Mouse (Mus musculus): ENCODE data around the gene Rhoa. TPM values are rescaled to one million over a fixed set of nuclear protein-coding genes. Genes with fewer than 3 reads are reported as not detected.

Gene Rhoa
- total and polyA plus RNA-seq, 2 experiments from 2014 or later: 167 to 332 TPM

GRCm38 (mm10) chr9:108379294-108379693 lies 73.4 kb downstream of the Rhoa start:
- no peak overlapping the region for H3K4me3 ChIP-seq (ENCODE audit: low read depth, low read length)
- 62% methylated on average over 4 of the region's 4 CpGs for WGBS
- H3K4me2 ChIP-seq (ENCODE audit: low read depth, low read length): no peak overlapping the region
- H3K36me3 ChIP-seq (replicated peaks; ENCODE audit: control insufficient read depth, insufficient read depth, low read length): peaks cover 83% of the 10 kb centered on the region
- no peaks in the 10 kb centered on the region for H3K9me3 ChIP-seq (replicated peaks; ENCODE audit: control insufficient read depth, low read length)
- DNase-seq (ENCODE audit: low spot score) (no peak), ATAC-seq (ENCODE audit: insufficient read depth, low read depth) (no peak)
- TF ChIP-seq EP300 (IDR thresholded peaks at IDR 0.05; ENCODE audit: low read depth) (no peak), CTCF (IDR thresholded peaks at IDR 0.05; ENCODE audit: low read depth) (no peak)
- H3K27me3 ChIP-seq (ENCODE audit: control insufficient read depth, insufficient read depth, low read length): no peaks in the 10 kb centered on the region
- no peak overlapping the region for H3K9ac ChIP-seq (replicated peaks; ENCODE audit: low read depth, low read length)
- no peak overlapping the region for H3K27ac ChIP-seq (ENCODE audit: low read depth)
- H3K4me1 ChIP-seq (ENCODE audit: control insufficient read depth, insufficient read depth): peaks cover 5% of the 10 kb centered on the region

- no peaks in the 10 kb centered on the region for H3K27me3 ChIP-seq (ENCODE audit: control insufficient read depth, insufficient read depth, low read length)
- H3K9ac ChIP-seq (replicated peaks; ENCODE audit: low read depth, low read length): no peak overlapping the region
- ATAC-seq (ENCODE audit: insufficient read depth, low read depth) (no peak), DNase-seq (ENCODE audit: low spot score) (no peak)
- peaks cover 83% of the 10 kb centered on the region for H3K36me3 ChIP-seq (replicated peaks; ENCODE audit: control insufficient read depth, insufficient read depth, low read length)
- no peak overlapping the region for H3K4me2 ChIP-seq (ENCODE audit: low read depth, low read length)
- no peak overlapping the region for H3K4me3 ChIP-seq (ENCODE audit: low read depth, low read length)
- H3K4me1 ChIP-seq (ENCODE audit: control insufficient read depth, insufficient read depth): peaks cover 5% of the 10 kb centered on the region
- no peak overlapping the region for H3K27ac ChIP-seq (ENCODE audit: low read depth)
- H3K9me3 ChIP-seq (replicated peaks; ENCODE audit: control insufficient read depth, low read length): no peaks in the 10 kb centered on the region
- 91% methylated on average over 9 of the region's 9 CpGs for WGBS
- TF ChIP-seq EP300 (IDR thresholded peaks at IDR 0.05; ENCODE audit: low read depth) (no peak), CTCF (IDR thresholded peaks at IDR 0.05; ENCODE audit: low read depth) (no peak)
Observed at GRCm38 (mm10) chr9:108381382-108381781, 75.5 kb downstream of the Rhoa start.

GRCm38 (mm10) chr9:108385006-108385405 lies 79.1 kb downstream of the Rhoa start:
- Histone ChIP-seq H3K36me3 (replicated peaks; ENCODE audit: control insufficient read depth, insufficient read depth, low read length) (peaks cover 90% of the 10 kb centered on the region), H3K27me3 (ENCODE audit: control insufficient read depth, insufficient read depth, low read length) (no peaks in the 10 kb centered on the region), H3K4me3 (ENCODE audit: low read depth, low read length) (no peak overlapping the region), H3K9me3 (replicated peaks; ENCODE audit: control insufficient read depth, low read length) (no peaks in the 10 kb centered on the region), H3K27ac (ENCODE audit: low read depth) (no peak overlapping the region), H3K4me2 (ENCODE audit: low read depth, low read length) (no peak overlapping the region), H3K4me1 (ENCODE audit: control insufficient read depth, insufficient read depth) (no peaks in the 10 kb centered on the region), H3K9ac (replicated peaks; ENCODE audit: low read depth, low read length) (no peak overlapping the region)
- no peak for ATAC-seq (ENCODE audit: insufficient read depth, low read depth)
- WGBS: 78% methylated on average over 7 of the region's 7 CpGs
- no peak for DNase-seq (ENCODE audit: low spot score)
- TF ChIP-seq CTCF (IDR thresholded peaks at IDR 0.05; ENCODE audit: low read depth) (no peak), EP300 (IDR thresholded peaks at IDR 0.05; ENCODE audit: low read depth) (no peak)

- Histone ChIP-seq H3K36me3 (replicated peaks; ENCODE audit: control insufficient read depth, insufficient read depth, low read length) (peaks cover 95% of the 10 kb centered on the region), H3K27me3 (ENCODE audit: control insufficient read depth, insufficient read depth, low read length) (no peaks in the 10 kb centered on the region), H3K9me3 (replicated peaks; ENCODE audit: control insufficient read depth, low read length) (no peaks in the 10 kb centered on the region), H3K9ac (replicated peaks; ENCODE audit: low read depth, low read length) (no peak overlapping the region), H3K27ac (ENCODE audit: low read depth) (no peak overlapping the region), H3K4me3 (ENCODE audit: low read depth, low read length) (no peak overlapping the region), H3K4me1 (ENCODE audit: control insufficient read depth, insufficient read depth) (no peaks in the 10 kb centered on the region), H3K4me2 (ENCODE audit: low read depth, low read length) (no peak overlapping the region)
- DNase-seq (ENCODE audit: low spot score): no peak
- ATAC-seq (ENCODE audit: insufficient read depth, low read depth): no peak
- no peak for TF ChIP-seq CTCF (IDR thresholded peaks at IDR 0.05; ENCODE audit: low read depth)
- TF ChIP-seq EP300 (IDR thresholded peaks at IDR 0.05; ENCODE audit: low read depth): no peak
- 81% methylated on average over 4 of the region's 4 CpGs for WGBS
Observed at GRCm38 (mm10) chr9:108386816-108387215, 80.9 kb downstream of the Rhoa start.

Other genes with a start within 250 kb of the Rhoa start
- not detected in 2 replicates for gene Mst1, start 225.7 kb upstream of the Rhoa start, total RNA-seq (2014; rRNA removed; ENCODE audit: low replicate concordance)
- 0.07 TPM in 1 of 2 replicates, not detected in the other for gene Mst1, start 225.7 kb upstream of the Rhoa start, polyA plus RNA-seq (2015; fragmentation: Nextera tagmentation; extraction: Ambion mirVana)
- 40.5 and 60.2 TPM in 2 replicates for gene Rnf123, start 222.8 kb upstream of the Rhoa start, total RNA-seq (2014; rRNA removed; ENCODE audit: low replicate concordance)
- gene Rnf123, start 222.8 kb upstream of the Rhoa start, polyA plus RNA-seq (2015; fragmentation: Nextera tagmentation; extraction: Ambion mirVana): 24.6 and 32.9 TPM in 2 replicates
- 36.5 and 43.5 TPM in 2 replicates for gene Apeh, start 211.5 kb upstream of the Rhoa start, total RNA-seq (2014; rRNA removed; ENCODE audit: low replicate concordance)
- gene Apeh, start 211.5 kb upstream of the Rhoa start, polyA plus RNA-seq (2015; fragmentation: Nextera tagmentation; extraction: Ambion mirVana): 32.8 TPM in 2 replicates
- gene Bsn, start 115.7 kb upstream of the Rhoa start, total RNA-seq (2014; rRNA removed; ENCODE audit: low replicate concordance): 0.42 TPM in 1 of 2 replicates, not detected in the other
- 0.01 and 0.03 TPM in 2 replicates for gene Bsn, start 115.7 kb upstream of the Rhoa start, polyA plus RNA-seq (2015; fragmentation: Nextera tagmentation; extraction: Ambion mirVana)
- 209 and 229 TPM in 2 replicates for gene Dag1, start 42.2 kb upstream of the Rhoa start, total RNA-seq (2014; rRNA removed; ENCODE audit: low replicate concordance)
- gene Dag1, start 42.2 kb upstream of the Rhoa start, polyA plus RNA-seq (2015; fragmentation: Nextera tagmentation; extraction: Ambion mirVana): 99.2 and 106 TPM in 2 replicates
- 12.9 and 22.4 TPM in 2 replicates for gene Nicn1, start 15.7 kb upstream of the Rhoa start, total RNA-seq (2014; rRNA removed; ENCODE audit: low replicate concordance)
- gene Nicn1, start 15.7 kb upstream of the Rhoa start, polyA plus RNA-seq (2015; fragmentation: Nextera tagmentation; extraction: Ambion mirVana): 20.5 and 20.9 TPM in 2 replicates
- 3.7 and 14.5 TPM in 2 replicates for gene Amt, start 9.3 kb upstream of the Rhoa start, total RNA-seq (2014; rRNA removed; ENCODE audit: low replicate concordance)
- gene Amt, start 9.3 kb upstream of the Rhoa start, polyA plus RNA-seq (2015; fragmentation: Nextera tagmentation; extraction: Ambion mirVana): 5.4 and 6.4 TPM in 2 replicates
- gene Tcta, start within 50 bp of the Rhoa start, total RNA-seq (2014; rRNA removed; ENCODE audit: low replicate concordance): 46.1 and 46.9 TPM in 2 replicates
- 42.1 and 49.9 TPM in 2 replicates for gene Tcta, start within 50 bp of the Rhoa start, polyA plus RNA-seq (2015; fragmentation: Nextera tagmentation; extraction: Ambion mirVana)
- gene Gpx1, start 32.8 kb downstream of the Rhoa start, total RNA-seq (2014; rRNA removed; ENCODE audit: low replicate concordance): 319 and 336 TPM in 2 replicates
- 578 and 581 TPM in 2 replicates for gene Gpx1, start 32.8 kb downstream of the Rhoa start, polyA plus RNA-seq (2015; fragmentation: Nextera tagmentation; extraction: Ambion mirVana)
- 71.1 and 76.8 TPM in 2 replicates for gene Usp4, start 41.7 kb downstream of the Rhoa start, total RNA-seq (2014; rRNA removed; ENCODE audit: low replicate concordance)
- gene Usp4, start 41.7 kb downstream of the Rhoa start, polyA plus RNA-seq (2015; fragmentation: Nextera tagmentation; extraction: Ambion mirVana): 54.9 and 60.6 TPM in 2 replicates
- not detected in 2 replicates for gene 1700102P08Rik, start 86.7 kb downstream of the Rhoa start, total RNA-seq (2014; rRNA removed; ENCODE audit: low replicate concordance)
- 0.27 TPM in 1 of 2 replicates, not detected in the other for gene 1700102P08Rik, start 86.7 kb downstream of the Rhoa start, polyA plus RNA-seq (2015; fragmentation: Nextera tagmentation; extraction: Ambion mirVana)
- gene Ccdc36, start 122.4 kb downstream of the Rhoa start, total RNA-seq (2014; rRNA removed; ENCODE audit: low replicate concordance): not detected in 2 replicates
- gene Ccdc36, start 122.4 kb downstream of the Rhoa start, polyA plus RNA-seq (2015; fragmentation: Nextera tagmentation; extraction: Ambion mirVana): 0.14 and 0.25 TPM in 2 replicates
- not detected in 2 replicates for gene BC048562, start 130.4 kb downstream of the Rhoa start, total RNA-seq (2014; rRNA removed; ENCODE audit: low replicate concordance)
- gene BC048562, start 130.4 kb downstream of the Rhoa start, polyA plus RNA-seq (2015; fragmentation: Nextera tagmentation; extraction: Ambion mirVana): not detected in 2 replicates
- gene Ccdc71, start 154.4 kb downstream of the Rhoa start, total RNA-seq (2014; rRNA removed; ENCODE audit: low replicate concordance): 14.0 and 24.0 TPM in 2 replicates
- gene Ccdc71, start 154.4 kb downstream of the Rhoa start, polyA plus RNA-seq (2015; fragmentation: Nextera tagmentation; extraction: Ambion mirVana): 25.1 and 26.2 TPM in 2 replicates
- gene Klhdc8b, start 155.5 kb downstream of the Rhoa start, total RNA-seq (2014; rRNA removed; ENCODE audit: low replicate concordance): 180 and 186 TPM in 2 replicates
- 91.6 and 92.7 TPM in 2 replicates for gene Klhdc8b, start 155.5 kb downstream of the Rhoa start, polyA plus RNA-seq (2015; fragmentation: Nextera tagmentation; extraction: Ambion mirVana)
- gene Lamb2, start 173.6 kb downstream of the Rhoa start, total RNA-seq (2014; rRNA removed; ENCODE audit: low replicate concordance): 161 and 182 TPM in 2 replicates
- gene Lamb2, start 173.6 kb downstream of the Rhoa start, polyA plus RNA-seq (2015; fragmentation: Nextera tagmentation; extraction: Ambion mirVana): 44.4 and 50.8 TPM in 2 replicates
- gene Usp19, start 184.5 kb downstream of the Rhoa start, total RNA-seq (2014; rRNA removed; ENCODE audit: low replicate concordance): 108 and 136 TPM in 2 replicates
- gene Usp19, start 184.5 kb downstream of the Rhoa start, polyA plus RNA-seq (2015; fragmentation: Nextera tagmentation; extraction: Ambion mirVana): 34.8 and 38.2 TPM in 2 replicates
- gene Qars, start 201.6 kb downstream of the Rhoa start, total RNA-seq (2014; rRNA removed; ENCODE audit: low replicate concordance): 175 and 188 TPM in 2 replicates
- gene Qars, start 201.6 kb downstream of the Rhoa start, polyA plus RNA-seq (2015; fragmentation: Nextera tagmentation; extraction: Ambion mirVana): 44.7 and 49.2 TPM in 2 replicates
- 138 and 154 TPM in 2 replicates for gene Qrich1, start 210.7 kb downstream of the Rhoa start, total RNA-seq (2014; rRNA removed; ENCODE audit: low replicate concordance)
- 52.5 and 55.4 TPM in 2 replicates for gene Qrich1, start 210.7 kb downstream of the Rhoa start, polyA plus RNA-seq (2015; fragmentation: Nextera tagmentation; extraction: Ambion mirVana)

All from heart, postnatal 0 days (tissue).